ENCODE assay signal across 26 mouse cellular contexts in the genomic region with DNA sequence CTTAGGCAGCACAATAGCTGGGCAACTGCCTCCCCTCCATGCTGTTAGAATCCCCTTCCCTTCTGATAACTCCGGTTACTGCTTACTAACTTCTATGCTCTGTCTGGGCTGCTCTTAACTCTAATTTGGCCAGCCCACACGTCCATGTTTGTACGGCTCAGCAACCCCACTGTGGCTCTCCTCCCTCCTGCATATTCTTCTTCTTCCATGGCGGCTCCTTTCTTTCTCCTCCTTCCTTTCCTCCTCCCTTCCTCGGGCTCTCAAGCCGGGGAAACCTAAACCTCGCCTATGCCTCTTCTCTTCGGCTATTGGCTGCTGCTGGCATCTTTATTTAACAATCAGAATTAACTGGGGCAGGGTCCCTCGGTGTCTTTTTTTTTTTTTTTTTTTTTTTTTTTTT. TPM values are rescaled to one million over a fixed set of nuclear protein-coding genes. Genes with fewer than 3 reads are reported as not detected.
"Had no signal": no experiment of that assay in that cellular context is flagged by ENCODE, and none has a peak within 500 bp of the region (broad histone marks: within the 10 kb centered on the region; RNA-seq: fewer than 3 reads in every experiment).

No protein-coding gene starts in this region.

- H3K4me3 ChIP-seq: midbrain, embryonic 10.5 days; midbrain, embryonic 12.5 days; myocyte; neural tube, embryonic 13.5 days; neural tube, embryonic 15.5 days; stomach, embryonic 15.5 days had no signal

- H3K36me3 ChIP-seq: midbrain, embryonic 12.5 days; neural tube, embryonic 13.5 days; neural tube, embryonic 15.5 days; stomach, embryonic 15.5 days had no signal

- H3K27ac ChIP-seq: midbrain, embryonic 12.5 days; neural tube, embryonic 13.5 days; neural tube, embryonic 15.5 days; stomach, embryonic 15.5 days; stomach, postnatal 0 days had no signal

- DNase-seq: lung, adult 18-20 months; lung, postnatal 10 days; lung, postnatal 4 days; midbrain, embryonic 14.5 days; retina, postnatal 1 day; right cerebral cortex, adult 18-20 months; right cerebral cortex, postnatal 25 days; thymus, adult 2 months; thymus, postnatal 25 days; thymus, postnatal 4 days had no signal

- H3K27me3 ChIP-seq: midbrain, embryonic 12.5 days; neural tube, embryonic 13.5 days; neural tube, embryonic 15.5 days; stomach, embryonic 15.5 days had no signal

RNA-seq across cellular contexts. Expression of a gene that starts 52.1 kb away (rescaled TPM):
- total RNA-seq: megakaryocyte, adult 5-6 weeks; megakaryocyte-erythroid progenitor cell, adult 5-6 weeks had no signal
- polyA plus RNA-seq: liver, embryonic 16.5 days; lung, embryonic 14.5 days; lung, embryonic 16.5 days; midbrain, embryonic 10.5 days; midbrain, embryonic 12.5 days; midbrain, embryonic 14.5 days; midbrain, embryonic 16.5 days; myocyte; neural tube, embryonic 11.5 days; neural tube, embryonic 13.5 days; neural tube, embryonic 15.5 days; spleen, adult 2 months; stomach, embryonic 15.5 days; stomach, postnatal 0 days; thymus, adult 2 months; urinary bladder, adult 2 months had no signal
